Mouse (Mus musculus) CH12.LX (cell line): ENCODE results near the gene Rtn4rl2. TPM values are rescaled to one million over a fixed set of nuclear protein-coding genes. Genes with fewer than 3 reads are reported as not detected.
A peak's percentile ranks its signal among the peaks of the same experiment; 100 is the strongest.

Experiments
- DNase-seq: peaks from one replicate; pipeline ENCODE4 v3.0.0-alpha.2; 2013; ENCODE audit errors: extremely low read depth
- H3K27ac ChIP-seq: 2 replicates; pipeline ENCODE4 v1.5.1; 2012; ENCODE audit warnings: low read depth, mild to moderate bottlenecking, control low read depth, moderate library complexity; ENCODE audit not compliant: insufficient read depth
- H3K27me3 ChIP-seq: replicated peaks from 2 replicates; pipeline ENCODE3; 2012; ENCODE audit warnings: inconsistent platforms
- H3K36me3 ChIP-seq, 2 experiments: replicated peaks in 1 of 2; 2 replicates each; pipeline versions ENCODE3 to v1.6.1; 2012; ENCODE audit warnings: inconsistent platforms in 1 of 2, low read length in 1 of 2, mild to moderate bottlenecking in 1 of 2, mixed read lengths in 1 of 2, moderate library complexity in 1 of 2; ENCODE audit not compliant: control insufficient read depth in 1 of 2, insufficient read depth in 1 of 2
- H3K4me1 ChIP-seq, 2 experiments: 2 replicates each; pipeline ENCODE4 v1.6.1; 2012; ENCODE audit warnings: inconsistent platforms in 1 of 2, moderate library complexity in 1 of 2; ENCODE audit not compliant: insufficient read depth in 2 of 2, control insufficient read depth in 1 of 2
- H3K4me2 ChIP-seq: 2 replicates; pipeline ENCODE4 v1.6.1; 2012; ENCODE audit warnings: low read depth, mild to moderate bottlenecking, control low read depth; ENCODE audit not compliant: poor library complexity, insufficient read depth, severe bottlenecking
- H3K4me3 ChIP-seq, 3 experiments: fragments of 150-350 bp in 1 of 3; sonication (generic) in 1 of 3; replicated peaks in 1 of 3; 2 replicates each; pipeline versions ENCODE3 to v1.5.1; 2011 to 2012; ENCODE audit warnings: low read depth in 2 of 3, low read length in 2 of 3, mild to moderate bottlenecking in 2 of 3, moderate library complexity in 2 of 3, control low read depth in 1 of 3, improper control_type of control experiment in 1 of 3, inconsistent platforms in 1 of 3, mixed read lengths in 1 of 3; ENCODE audit not compliant: poor library complexity in 1 of 3
- H3K79me2 ChIP-seq: replicated peaks from 2 replicates; pipeline ENCODE4 v1.6.1; 2012; ENCODE audit warnings: mild to moderate bottlenecking, moderate library complexity; ENCODE audit not compliant: control insufficient read depth, poor library complexity, insufficient read depth, severe bottlenecking; ENCODE audit errors: extremely low read depth
- H3K9ac ChIP-seq: 2 replicates; pipeline ENCODE4 v1.6.1; 2012; ENCODE audit warnings: low read depth, mild to moderate bottlenecking, control low read depth, moderate library complexity; ENCODE audit not compliant: insufficient read depth
- H3K9me3 ChIP-seq: replicated peaks from 2 replicates; pipeline ENCODE3; 2012; ENCODE audit warnings: low read length, inconsistent platforms, mixed read lengths
- BHLHE40 ChIP-seq: IDR thresholded peaks from 2 replicates; pipeline ENCODE4 v1.6.1; 2011; ENCODE audit warnings: mild to moderate bottlenecking, low read depth, low read length, improper control_type of control experiment
- CHD1 ChIP-seq: IDR thresholded peaks from 2 replicates; pipeline ENCODE4 v1.6.1; 2012; ENCODE audit warnings: low read depth, low read length, improper control_type of control experiment, inconsistent platforms
- CTCF ChIP-seq, 2 experiments: IDR thresholded peaks in 1 of 2; conservative IDR thresholded peaks in 1 of 2; 2 replicates each; pipeline ENCODE4 v1.5.1; 2011 to 2012; ENCODE audit warnings: low read depth in 2 of 2, low read length in 2 of 2, improper control_type of control experiment in 1 of 2, inconsistent platforms in 1 of 2, mild to moderate bottlenecking in 1 of 2, moderate library complexity in 1 of 2
- EP300 ChIP-seq: IDR thresholded peaks from 2 replicates; pipeline ENCODE4 v1.6.1; 2011; ENCODE audit warnings: low read length, improper control_type of control experiment
- HCFC1 ChIP-seq: IDR thresholded peaks from 2 replicates; pipeline ENCODE4 v1.6.1; 2012; ENCODE audit warnings: low read depth, mild to moderate bottlenecking, inconsistent platforms, low read length, improper control_type of control experiment
- JUN ChIP-seq: IDR thresholded peaks from 2 replicates; pipeline ENCODE4 v1.6.1; 2011; ENCODE audit warnings: low read depth, mild to moderate bottlenecking, low read length, improper control_type of control experiment, moderate library complexity; ENCODE audit not compliant: insufficient read depth
- JUND ChIP-seq: conservative IDR thresholded peaks from 2 replicates; pipeline ENCODE4 v1.6.1; 2011; ENCODE audit warnings: low read depth, low read length, improper control_type of control experiment
- KAT2A ChIP-seq: IDR thresholded peaks from 2 replicates; pipeline ENCODE4 v1.6.1; 2012; ENCODE audit warnings: low read length, improper control_type of control experiment, inconsistent platforms; ENCODE audit not compliant: insufficient replicate concordance
- MAFK ChIP-seq: IDR thresholded peaks from 2 replicates; pipeline ENCODE4 v1.6.1; 2011; ENCODE audit warnings: low read length, improper control_type of control experiment; ENCODE audit not compliant: insufficient replicate concordance
- MAX ChIP-seq: IDR thresholded peaks from 2 replicates; pipeline ENCODE4 v1.6.1; 2011; ENCODE audit warnings: low read length, improper control_type of control experiment
- MAZ ChIP-seq: IDR thresholded peaks from 2 replicates; pipeline ENCODE4 v1.6.1; 2012; ENCODE audit warnings: low read depth, mild to moderate bottlenecking, inconsistent platforms, low read length, improper control_type of control experiment, moderate library complexity
- MEF2A ChIP-seq: IDR thresholded peaks from 2 replicates; pipeline ENCODE4 v1.6.1; 2014; ENCODE audit warnings: low read depth, mild to moderate bottlenecking, inconsistent platforms, low read length, improper control_type of control experiment, borderline replicate concordance
- MXI1 ChIP-seq: IDR thresholded peaks from 2 replicates; pipeline ENCODE4 v1.6.1; 2011; ENCODE audit warnings: mild to moderate bottlenecking, low read depth, low read length, improper control_type of control experiment
- MYC ChIP-seq: IDR thresholded peaks from 2 replicates; pipeline ENCODE4 v1.6.1; 2011; ENCODE audit warnings: low read depth, mild to moderate bottlenecking, improper control_type of control experiment, low read length
- NELFE ChIP-seq: IDR thresholded peaks from 2 replicates; pipeline ENCODE4 v1.6.1; 2011; ENCODE audit warnings: low read depth, low read length, improper control_type of control experiment
- NRF1 ChIP-seq: IDR thresholded peaks from 2 replicates; pipeline ENCODE4 v1.6.1; 2014; ENCODE audit warnings: low read depth, mild to moderate bottlenecking, inconsistent platforms, low read length, improper control_type of control experiment, moderate library complexity
- POLR2AphosphoS2 ChIP-seq: IDR thresholded peaks from 2 replicates; pipeline ENCODE4 v1.6.1; 2011; ENCODE audit warnings: low read depth, low read length, improper control_type of control experiment
- RCOR1 ChIP-seq: conservative IDR thresholded peaks from 2 replicates; pipeline ENCODE4 v1.6.1; 2012; ENCODE audit warnings: low read depth, mild to moderate bottlenecking, inconsistent platforms, low read length, improper control_type of control experiment
- SIN3A ChIP-seq: IDR thresholded peaks from 2 replicates; pipeline ENCODE4 v1.6.1; 2012; ENCODE audit warnings: low read length, improper control_type of control experiment, inconsistent platforms
- SMC3 ChIP-seq: IDR thresholded peaks from 2 replicates; pipeline ENCODE4 v1.6.1; 2011; ENCODE audit warnings: low read depth, low read length, improper control_type of control experiment
- TCF12 ChIP-seq: IDR thresholded peaks from 2 replicates; pipeline ENCODE4 v1.6.1; 2014; ENCODE audit warnings: low read depth, mild to moderate bottlenecking, inconsistent platforms, low read length, improper control_type of control experiment
- UBTF ChIP-seq: IDR thresholded peaks from 2 replicates; pipeline ENCODE4 v1.6.1; 2012; ENCODE audit warnings: low read depth, mild to moderate bottlenecking, inconsistent platforms, low read length, improper control_type of control experiment, moderate library complexity
- USF2 ChIP-seq: conservative IDR thresholded peaks from 2 replicates; pipeline ENCODE4 v1.6.1; 2011; ENCODE audit warnings: low read depth, low read length, improper control_type of control experiment
- ZKSCAN1 ChIP-seq: IDR thresholded peaks from 2 replicates; pipeline ENCODE4 v1.6.1; 2012; ENCODE audit warnings: low read depth, inconsistent platforms, low read length, improper control_type of control experiment, borderline replicate concordance
- ZMIZ1 ChIP-seq: IDR thresholded peaks from 2 replicates; pipeline ENCODE4 v1.6.1; 2012; ENCODE audit warnings: low read depth, mild to moderate bottlenecking, inconsistent platforms, low read length, improper control_type of control experiment
- dilution Hi-C: fragments of 300-500 bp; cut with MboI; formaldehyde crosslinking; loops from 2 replicates; pipeline ENCODE4 v1.14.3; 2020; ENCODE audit warnings: low sequenced_read_pairs; ENCODE audit not compliant: extremely low pct_unique_long_range_greater_than_20kb, extremely low pct_ligation_motif_present
- in situ Hi-C: fragments of 300-500 bp; cut with MboI; formaldehyde crosslinking; loops from 3 replicates; pipeline ENCODE4 v1.14.3; 2019; ENCODE audit warnings: low sequenced_read_pairs, low pct_ligation_motif_present, low pct_unique_long_range_greater_than_20kb, mixed read lengths
- polyA plus RNA-seq: library from polyadenylated mRNA; unstranded; fragments of >175 nt; gene quantifications from 2 replicates; pipeline ENCODE4 v1.2.1, GENCODE M21; 2012; ENCODE audit warnings: low read depth; ENCODE audit not compliant: insufficient read length
- total RNA-seq, 2 experiments: library from RNA; depleted of rRNA; stranded (reverse); fragments of 300-350 nt in 1 of 2; fragments of >200 nt in 1 of 2; gene quantifications; 2 replicates each; pipeline ENCODE4 v1.2.3; 2012 to 2014

The Rtn4rl2 gene
- total and polyA plus RNA-seq, 3 experiments: not detected

DNA sequence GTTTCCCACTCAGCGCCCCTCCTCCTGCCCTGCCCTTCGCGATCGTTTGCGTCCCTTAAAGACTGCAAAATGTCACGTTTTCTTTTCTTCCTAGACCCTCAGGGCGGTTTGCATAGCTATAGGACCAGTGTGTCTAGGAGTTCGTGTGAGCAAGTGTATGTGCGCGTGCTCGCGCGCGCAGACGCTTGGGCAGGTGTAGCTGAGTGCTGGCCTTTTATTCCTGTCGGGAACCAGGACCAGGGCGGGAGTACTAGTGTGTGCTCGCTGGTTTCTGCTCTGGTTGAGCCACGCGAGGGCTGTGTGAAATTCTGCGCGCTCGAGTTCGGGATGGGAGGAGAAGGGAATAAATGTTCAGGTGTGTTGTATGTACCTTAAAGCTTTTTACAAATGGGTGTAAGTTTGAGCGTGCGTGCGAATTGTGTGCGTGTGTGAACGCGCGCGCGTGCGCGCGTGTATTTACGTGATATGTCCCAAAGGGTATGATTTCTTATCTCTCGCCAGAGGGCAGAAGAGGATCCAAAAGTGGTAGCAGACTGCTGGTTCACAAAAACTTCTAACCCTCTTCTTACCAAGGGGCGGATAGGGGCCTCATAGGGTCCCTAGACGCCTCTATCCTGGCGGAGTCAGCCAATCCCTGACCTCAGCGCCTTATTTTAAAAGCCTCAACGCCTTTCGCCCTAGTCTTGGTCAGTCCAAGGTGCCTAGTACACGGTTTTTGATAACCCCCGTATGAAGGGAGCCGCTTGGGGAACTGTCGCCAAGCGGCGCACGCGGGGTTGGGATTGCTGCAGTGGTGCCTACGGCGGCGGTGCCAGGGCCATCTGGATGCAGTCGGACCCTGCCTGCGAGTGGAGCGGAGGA is 1.1 kb upstream of the Rtn4rl2 start:
- peaks cover 4% of the 10 kb centered on the region for H3K9me3 ChIP-seq
- TF ChIP-seq RCOR1 (no peak), MYC (no peak), CTCF (conservative IDR thresholded peaks at IDR 0.05 in 1 of 2, IDR thresholded peaks at IDR 0.05 in 1 of 2; ENCODE audit: low read depth in 2 of 2, low read length in 2 of 2) (peak in 1 of 2 experiments; percentile 33; a peak in 2 of 4 replicates), POLR2AphosphoS2 (no peak), MAFK (no peak), ZKSCAN1 (no peak), MEF2A (no peak), CHD1 (no peak), BHLHE40 (peak; percentile 11; the same call in 1 of the 2 replicates), MAZ (no peak), KAT2A (no peak), MXI1 (0 out of 2 replicates have a peak, but pooled peaks have one; percentile 16), JUND (no peak), NELFE (no peak), NRF1 (peak; percentile 74), TCF12 (no peak)
- TF ChIP-seq, all 38 proteins: peak for 4
- H3K4me2 ChIP-seq: peak overlapping the region; percentile 84
- in situ Hi-C loops: loop anchor here (25.0 kb wide), 1 partner anchor 350 kb away; no protein-coding TSS in a partner anchor
- DNase-seq: peak; percentile 27
- peak overlapping the region in 2 of 3 experiments; percentile 8 to 55 for H3K4me3 ChIP-seq
- H3K9ac ChIP-seq: no peak overlapping the region
- peaks cover 0 to 21% of the 10 kb centered on the region in 2 experiments; a peak in 2 of 4 replicates for H3K4me1 ChIP-seq
- no peaks in the 10 kb centered on the region for H3K36me3 ChIP-seq
- dilution Hi-C loops: no loop called here
- H3K27ac ChIP-seq: no peak overlapping the region
- no peaks in the 10 kb centered on the region for H3K79me2 ChIP-seq
- peaks cover 31% of the 10 kb centered on the region for H3K27me3 ChIP-seq

GRCm38 (mm10) chr2:84886821-84887281 is 341 bp upstream of the Rtn4rl2 start:
- peaks cover 31% of the 10 kb centered on the region for H3K27me3 ChIP-seq
- no peak for TF ChIP-seq KAT2A
- no peak for TF ChIP-seq UBTF
- no peak for TF ChIP-seq ZKSCAN1
- no peak for TF ChIP-seq MEF2A
- TF ChIP-seq USF2: no peak
- TF ChIP-seq MAX: no peak
- TF ChIP-seq JUND: no peak
- TF ChIP-seq SMC3: no peak
- TF ChIP-seq ZMIZ1: no peak
- no peak for TF ChIP-seq EP300
- TF ChIP-seq SIN3A: no peak
- no peak for TF ChIP-seq HCFC1
- no peak for TF ChIP-seq JUN

More at GRCm38 (mm10) chr2:84886821-84887281, 341 bp upstream of the Rtn4rl2 start:
- in situ Hi-C loops: loop anchor here (25.0 kb wide), 1 partner anchor 350 kb away; no protein-coding TSS in a partner anchor
- no peaks in the 10 kb centered on the region for H3K79me2 ChIP-seq
- H3K4me2 ChIP-seq: peak overlapping the region; percentile 84
- no peak overlapping the region for H3K27ac ChIP-seq
- dilution Hi-C loops: no loop called here
- H3K36me3 ChIP-seq: no peaks in the 10 kb centered on the region
- no peak for DNase-seq
- no peak overlapping the region for H3K9ac ChIP-seq
- peak overlapping the region in 1 of 3 experiments; percentile 3 for H3K4me3 ChIP-seq
- H3K9me3 ChIP-seq: peaks cover 4% of the 10 kb centered on the region
- H3K4me1 ChIP-seq: peaks cover 0 to 21% of the 10 kb centered on the region in 2 experiments; a peak in 2 of 4 replicates
